Mouse (Mus musculus) CH12.LX (cell line): Measurements from ENCODE around the gene St6galnac6. TPM values are rescaled to one million over a fixed set of nuclear protein-coding genes. Genes with fewer than 3 reads are reported as not detected.

Experiments
- DNase-seq: peaks from one replicate; pipeline ENCODE4 v3.0.0-alpha.2; 2013; ENCODE audit errors: extremely low read depth
- H3K27ac ChIP-seq: 2 replicates; pipeline ENCODE4 v1.5.1; 2012; ENCODE audit warnings: low read depth, mild to moderate bottlenecking, control low read depth, moderate library complexity; ENCODE audit not compliant: insufficient read depth
- H3K27me3 ChIP-seq: replicated peaks from 2 replicates; pipeline ENCODE3; 2012; ENCODE audit warnings: inconsistent platforms
- H3K36me3 ChIP-seq, 2 experiments: replicated peaks in 1 of 2; 2 replicates each; pipeline versions ENCODE3 to v1.6.1; 2012; ENCODE audit warnings: inconsistent platforms in 1 of 2, low read length in 1 of 2, mild to moderate bottlenecking in 1 of 2, mixed read lengths in 1 of 2, moderate library complexity in 1 of 2; ENCODE audit not compliant: control insufficient read depth in 1 of 2, insufficient read depth in 1 of 2
- H3K4me1 ChIP-seq, 2 experiments: 2 replicates each; pipeline ENCODE4 v1.6.1; 2012; ENCODE audit warnings: inconsistent platforms in 1 of 2, moderate library complexity in 1 of 2; ENCODE audit not compliant: insufficient read depth in 2 of 2, control insufficient read depth in 1 of 2
- H3K4me2 ChIP-seq: 2 replicates; pipeline ENCODE4 v1.6.1; 2012; ENCODE audit warnings: low read depth, mild to moderate bottlenecking, control low read depth; ENCODE audit not compliant: poor library complexity, insufficient read depth, severe bottlenecking
- H3K4me3 ChIP-seq, 3 experiments: fragments of 150-350 bp in 1 of 3; sonication (generic) in 1 of 3; replicated peaks in 1 of 3; 2 replicates each; pipeline versions ENCODE3 to v1.5.1; 2011 to 2012; ENCODE audit warnings: low read depth in 2 of 3, low read length in 2 of 3, mild to moderate bottlenecking in 2 of 3, moderate library complexity in 2 of 3, control low read depth in 1 of 3, improper control_type of control experiment in 1 of 3, inconsistent platforms in 1 of 3, mixed read lengths in 1 of 3; ENCODE audit not compliant: poor library complexity in 1 of 3
- H3K79me2 ChIP-seq: replicated peaks from 2 replicates; pipeline ENCODE4 v1.6.1; 2012; ENCODE audit warnings: mild to moderate bottlenecking, moderate library complexity; ENCODE audit not compliant: control insufficient read depth, poor library complexity, insufficient read depth, severe bottlenecking; ENCODE audit errors: extremely low read depth
- H3K9ac ChIP-seq: 2 replicates; pipeline ENCODE4 v1.6.1; 2012; ENCODE audit warnings: low read depth, mild to moderate bottlenecking, control low read depth, moderate library complexity; ENCODE audit not compliant: insufficient read depth
- H3K9me3 ChIP-seq: replicated peaks from 2 replicates; pipeline ENCODE3; 2012; ENCODE audit warnings: low read length, inconsistent platforms, mixed read lengths
- CHD2 ChIP-seq: IDR thresholded peaks from 2 replicates; pipeline ENCODE4 v1.6.1; 2011; ENCODE audit warnings: low read length, improper control_type of control experiment
- CTCF ChIP-seq, 2 experiments: IDR thresholded peaks in 1 of 2; conservative IDR thresholded peaks in 1 of 2; 2 replicates each; pipeline ENCODE4 v1.5.1; 2011 to 2012; ENCODE audit warnings: low read depth in 2 of 2, low read length in 2 of 2, improper control_type of control experiment in 1 of 2, inconsistent platforms in 1 of 2, mild to moderate bottlenecking in 1 of 2, moderate library complexity in 1 of 2
- HCFC1 ChIP-seq: IDR thresholded peaks from 2 replicates; pipeline ENCODE4 v1.6.1; 2012; ENCODE audit warnings: low read depth, mild to moderate bottlenecking, inconsistent platforms, low read length, improper control_type of control experiment
- IRF4 ChIP-seq: IDR thresholded peaks from 2 replicates; pipeline ENCODE4 v1.6.1; 2014; ENCODE audit warnings: low read depth, mild to moderate bottlenecking, inconsistent platforms, low read length, improper control_type of control experiment
- JUN ChIP-seq: IDR thresholded peaks from 2 replicates; pipeline ENCODE4 v1.6.1; 2011; ENCODE audit warnings: low read depth, mild to moderate bottlenecking, low read length, improper control_type of control experiment, moderate library complexity; ENCODE audit not compliant: insufficient read depth
- KAT2A ChIP-seq: IDR thresholded peaks from 2 replicates; pipeline ENCODE4 v1.6.1; 2012; ENCODE audit warnings: low read length, improper control_type of control experiment, inconsistent platforms; ENCODE audit not compliant: insufficient replicate concordance
- MAFK ChIP-seq: IDR thresholded peaks from 2 replicates; pipeline ENCODE4 v1.6.1; 2011; ENCODE audit warnings: low read length, improper control_type of control experiment; ENCODE audit not compliant: insufficient replicate concordance
- MAZ ChIP-seq: IDR thresholded peaks from 2 replicates; pipeline ENCODE4 v1.6.1; 2012; ENCODE audit warnings: low read depth, mild to moderate bottlenecking, inconsistent platforms, low read length, improper control_type of control experiment, moderate library complexity
- MEF2A ChIP-seq: IDR thresholded peaks from 2 replicates; pipeline ENCODE4 v1.6.1; 2014; ENCODE audit warnings: low read depth, mild to moderate bottlenecking, inconsistent platforms, low read length, improper control_type of control experiment, borderline replicate concordance
- MYC ChIP-seq: IDR thresholded peaks from 2 replicates; pipeline ENCODE4 v1.6.1; 2011; ENCODE audit warnings: low read depth, mild to moderate bottlenecking, improper control_type of control experiment, low read length
- NELFE ChIP-seq: IDR thresholded peaks from 2 replicates; pipeline ENCODE4 v1.6.1; 2011; ENCODE audit warnings: low read depth, low read length, improper control_type of control experiment
- NRF1 ChIP-seq: IDR thresholded peaks from 2 replicates; pipeline ENCODE4 v1.6.1; 2014; ENCODE audit warnings: low read depth, mild to moderate bottlenecking, inconsistent platforms, low read length, improper control_type of control experiment, moderate library complexity
- PAX5 ChIP-seq: IDR thresholded peaks from 2 replicates; pipeline ENCODE4 v1.6.1; 2012; ENCODE audit warnings: low read length, inconsistent platforms, mixed read lengths
- POLR2A ChIP-seq: IDR thresholded peaks from 2 replicates; pipeline ENCODE4 v1.6.1; 2011; ENCODE audit warnings: low read depth, mild to moderate bottlenecking, improper control_type of control experiment, low read length
- RAD21 ChIP-seq: IDR thresholded peaks from 2 replicates; pipeline ENCODE4 v1.6.1; 2011; ENCODE audit warnings: low read depth, mild to moderate bottlenecking, low read length, improper control_type of control experiment, moderate library complexity
- RCOR1 ChIP-seq: conservative IDR thresholded peaks from 2 replicates; pipeline ENCODE4 v1.6.1; 2012; ENCODE audit warnings: low read depth, mild to moderate bottlenecking, inconsistent platforms, low read length, improper control_type of control experiment
- SMC3 ChIP-seq: IDR thresholded peaks from 2 replicates; pipeline ENCODE4 v1.6.1; 2011; ENCODE audit warnings: low read depth, low read length, improper control_type of control experiment
- TCF12 ChIP-seq: IDR thresholded peaks from 2 replicates; pipeline ENCODE4 v1.6.1; 2014; ENCODE audit warnings: low read depth, mild to moderate bottlenecking, inconsistent platforms, low read length, improper control_type of control experiment
- UBTF ChIP-seq: IDR thresholded peaks from 2 replicates; pipeline ENCODE4 v1.6.1; 2012; ENCODE audit warnings: low read depth, mild to moderate bottlenecking, inconsistent platforms, low read length, improper control_type of control experiment, moderate library complexity
- USF1 ChIP-seq: IDR thresholded peaks from 2 replicates; pipeline ENCODE4 v1.6.1; 2014; ENCODE audit warnings: low read depth, mild to moderate bottlenecking, inconsistent platforms, low read length, improper control_type of control experiment
- USF2 ChIP-seq: conservative IDR thresholded peaks from 2 replicates; pipeline ENCODE4 v1.6.1; 2011; ENCODE audit warnings: low read depth, low read length, improper control_type of control experiment
- ZNF384 ChIP-seq: IDR thresholded peaks from 2 replicates; pipeline ENCODE4 v1.6.1; 2012; ENCODE audit warnings: low read depth, low read length, improper control_type of control experiment, inconsistent platforms
- dilution Hi-C: fragments of 300-500 bp; cut with MboI; formaldehyde crosslinking; loops from 2 replicates; pipeline ENCODE4 v1.14.3; 2020; ENCODE audit warnings: low sequenced_read_pairs; ENCODE audit not compliant: extremely low pct_unique_long_range_greater_than_20kb, extremely low pct_ligation_motif_present
- in situ Hi-C: fragments of 300-500 bp; cut with MboI; formaldehyde crosslinking; loops from 3 replicates; pipeline ENCODE4 v1.14.3; 2019; ENCODE audit warnings: low sequenced_read_pairs, low pct_ligation_motif_present, low pct_unique_long_range_greater_than_20kb, mixed read lengths
- polyA plus RNA-seq: library from polyadenylated mRNA; unstranded; fragments of >175 nt; gene quantifications from 2 replicates; pipeline ENCODE4 v1.2.1, GENCODE M21; 2012; ENCODE audit warnings: low read depth; ENCODE audit not compliant: insufficient read length
- total RNA-seq, 2 experiments: library from RNA; depleted of rRNA; stranded (reverse); fragments of 300-350 nt in 1 of 2; fragments of >200 nt in 1 of 2; gene quantifications; 2 replicates each; pipeline ENCODE4 v1.2.3; 2012 to 2014

Gene St6galnac6
- total and polyA plus RNA-seq, 3 experiments = 12.9 to 13.9 (median 13.3) TPM

- DNase-seq = peak; percentile 22
- in situ Hi-C loops = no loop called here
- TF ChIP-seq NRF1 = no peak
- no peak for TF ChIP-seq POLR2A
- no peak for TF ChIP-seq KAT2A
- TF ChIP-seq TCF12 = 0 out of 2 replicates have a peak, but pooled peaks have one; percentile 18
- no peak for TF ChIP-seq HCFC1
- TF ChIP-seq MEF2A = 0 out of 2 replicates have a peak, but pooled peaks have one; percentile 41
- peak; percentile 25; the same call in 1 of the 2 replicates for TF ChIP-seq IRF4
- TF ChIP-seq RCOR1 = no peak
- TF ChIP-seq USF2 = no peak
- TF ChIP-seq NELFE = no peak
- TF ChIP-seq MAFK = peak; percentile 76
- Histone ChIP-seq H3K9me3 (no peaks in the 10 kb centered on the region), H3K79me2 (no peaks in the 10 kb centered on the region), H3K4me3 (no peak overlapping the region), H3K4me2 (no peak overlapping the region), H3K9ac (no peak overlapping the region), H3K27ac (no peak overlapping the region), H3K27me3 (no peaks in the 10 kb centered on the region), H3K4me1 (peaks cover 14 to 26% of the 10 kb centered on the region in 2 experiments), H3K36me3 (peaks cover 0 to 17% of the 10 kb centered on the region in 2 experiments)
- dilution Hi-C loops = no loop called here
These were observed 26.6 kb downstream of the St6galnac6 start for GRCm38 (mm10) chr2:32625873-32626694.

DNA sequence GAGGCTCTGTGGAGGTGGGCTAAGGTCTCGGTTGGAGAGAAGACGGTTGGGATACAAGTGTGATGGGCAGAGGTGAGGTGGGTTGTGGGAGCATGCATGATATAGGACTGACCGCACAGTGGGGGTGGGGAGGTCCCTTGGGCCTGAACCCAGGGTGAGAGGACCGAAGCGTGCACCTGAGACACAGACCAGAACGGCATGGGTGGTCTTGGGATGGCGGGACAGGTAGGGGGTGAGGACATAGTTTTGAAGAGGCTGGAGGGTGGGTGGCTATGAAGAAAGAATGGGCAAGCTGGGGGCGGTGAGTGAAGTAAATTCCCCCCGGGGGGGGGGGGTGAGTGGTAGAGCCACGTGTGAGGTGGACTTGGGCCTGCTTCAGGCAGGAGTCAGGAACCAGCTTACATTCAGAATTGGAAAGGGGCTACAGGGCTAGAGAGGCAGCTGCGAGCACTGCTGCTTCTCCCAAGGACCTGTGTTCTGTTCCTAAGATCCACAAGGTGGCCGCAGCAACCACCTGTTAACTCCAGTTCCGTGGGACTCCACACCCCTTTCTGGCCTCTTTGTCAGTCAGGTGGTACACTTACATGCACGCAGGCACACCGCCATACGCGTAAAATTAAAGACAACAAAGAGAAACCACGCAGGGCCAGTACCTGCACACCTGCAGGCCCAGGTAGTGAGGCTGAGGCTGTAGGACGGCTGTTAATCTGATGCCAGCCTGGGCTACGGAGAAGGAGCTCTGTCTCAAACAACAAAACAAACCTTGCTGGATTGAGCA is 27.9 kb downstream of the St6galnac6 start:
- peaks cover 0 to 6% of the 10 kb centered on the region in 2 experiments for H3K36me3 ChIP-seq
- peaks cover 14 to 33% of the 10 kb centered on the region in 2 experiments for H3K4me1 ChIP-seq
- no peak overlapping the region for H3K9ac ChIP-seq
- dilution Hi-C loops = no loop called here
- in situ Hi-C loops = no loop called here
- no peak overlapping the region for H3K4me2 ChIP-seq
- H3K9me3 ChIP-seq = no peaks in the 10 kb centered on the region
- H3K4me3 ChIP-seq = no peak overlapping the region
- no peak overlapping the region for H3K27ac ChIP-seq
- no peaks in the 10 kb centered on the region for H3K27me3 ChIP-seq
- TF ChIP-seq RAD21 = no peak
- no peak for TF ChIP-seq NELFE
- TF ChIP-seq CHD2 = no peak
- no peak for TF ChIP-seq ZNF384
- TF ChIP-seq CTCF (conservative IDR thresholded peaks at IDR 0.05 in 1 of 2, IDR thresholded peaks at IDR 0.05 in 1 of 2; ENCODE audit: low read depth in 2 of 2, low read length in 2 of 2) = no peak
- TF ChIP-seq USF2 = no peak
- TF ChIP-seq JUN = no peak
- no peak for TF ChIP-seq USF1
- no peak for TF ChIP-seq UBTF
- TF ChIP-seq MYC = no peak
- TF ChIP-seq MAZ = no peak
- TF ChIP-seq SMC3 = no peak
- TF ChIP-seq TCF12 = no peak
- TF ChIP-seq PAX5 = no peak
- H3K79me2 ChIP-seq = no peaks in the 10 kb centered on the region
- DNase-seq = no peak
